Mouse (Mus musculus) brain, embryonic 14.5 days (tissue): Measurements from ENCODE around the gene Itga5.

Experiments
- CTCF ChIP-seq: fragments of 200-500 bp; IDR thresholded peaks from 2 replicates; pipeline ENCODE4 v1.5.1; 2012; ENCODE audit warnings: inconsistent platforms, mild to moderate bottlenecking, moderate library complexity, borderline replicate concordance; ENCODE audit not compliant: insufficient read depth, insufficient read length; ENCODE audit errors: extremely low read depth
- POLR2A ChIP-seq: fragments of 200-500 bp; IDR thresholded peaks from 2 replicates; pipeline ENCODE4 v1.6.1; 2012; ENCODE audit warnings: mild to moderate bottlenecking, inconsistent platforms, borderline replicate concordance; ENCODE audit not compliant: poor library complexity, insufficient read depth, insufficient read length, severe bottlenecking; ENCODE audit errors: extremely low read depth

DNA sequence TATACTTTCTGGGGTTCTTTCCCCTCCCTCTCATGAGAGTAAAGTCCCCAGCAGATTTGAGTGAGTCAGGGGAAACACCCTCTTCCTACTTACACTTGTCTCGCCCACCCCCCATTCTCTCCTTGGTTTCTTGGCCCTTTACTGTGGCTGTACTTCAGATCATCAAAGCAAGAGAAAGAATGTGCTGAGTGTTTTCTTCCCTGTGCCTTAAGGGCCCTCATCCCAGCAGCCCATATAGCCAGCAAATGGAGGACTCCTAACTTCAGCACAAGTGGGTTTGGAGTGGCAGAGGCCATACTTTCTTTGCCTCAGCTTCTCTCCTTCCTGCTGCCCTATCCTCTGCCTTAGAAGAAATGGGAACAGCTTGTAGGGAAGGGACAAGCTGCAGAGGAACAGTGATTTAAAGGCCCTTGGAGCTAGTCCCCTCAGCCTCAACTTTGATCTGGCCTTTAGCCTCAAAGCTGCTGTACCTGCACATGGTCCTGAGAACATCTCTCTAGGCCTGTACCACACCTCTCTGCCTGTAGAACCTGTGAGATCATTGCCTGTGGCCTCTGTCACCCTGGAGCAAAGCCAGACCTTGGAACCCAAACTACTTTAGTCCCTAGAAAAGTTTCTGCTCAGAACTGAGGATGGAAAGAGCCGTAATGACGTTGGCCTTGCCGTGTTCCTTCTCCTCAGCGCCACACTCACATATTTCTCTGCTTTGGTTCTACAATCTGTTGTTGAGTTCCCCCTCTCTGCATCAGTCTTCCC lies 67.5 kb downstream of the Itga5 start:
- TF ChIP-seq CTCF = no peak
- TF ChIP-seq POLR2A = no peak
